Mouse (Mus musculus) lung, postnatal 0 days (tissue): ENCODE measurements at regions not wholly inside any gene's neighbourhood (a gene's known extent, or its start where the extent isn't known, plus 50 kb on each side); places are given as distances from the start of the nearest gene placed in this dataset.

Source experiments
- ATAC-seq: fragments of 200-750 bp; cut with Nextera tagmentation; 2 replicates; pipeline ENCODE4 v1.8.0; 2017; ENCODE audit warnings: moderate library complexity
- DNase-seq: peaks from one replicate; pipeline ENCODE4 v3.0.0-alpha.2; 2016; ENCODE audit warnings: low spot score
- H3K27ac ChIP-seq: fragments of 300-500 bp; sonication (generic); 2 replicates; pipeline ENCODE4 v1.5.1; 2014; ENCODE audit warnings: antibody characterized with exemption, mild to moderate bottlenecking, low read length, mixed read lengths
- H3K27me3 ChIP-seq: fragments of 300-500 bp; sonication (generic); replicated peaks from 2 replicates; pipeline ENCODE4 v1.6.1; 2014; ENCODE audit warnings: low read length, mixed read lengths; ENCODE audit not compliant: insufficient read depth
- H3K36me3 ChIP-seq: fragments of 300-500 bp; sonication (generic); 2 replicates; pipeline ENCODE4 v1.6.1; 2014; ENCODE audit warnings: low read length, mixed read lengths; ENCODE audit not compliant: insufficient read depth
- H3K4me1 ChIP-seq: fragments of 300-500 bp; sonication (generic); 2 replicates; pipeline ENCODE4 v1.6.1; 2014; ENCODE audit warnings: antibody characterized with exemption, low read depth, low read length, mixed read lengths; ENCODE audit not compliant: insufficient read depth
- H3K4me2 ChIP-seq: fragments of 300-500 bp; sonication (generic); replicated peaks from 2 replicates; pipeline ENCODE4 v1.6.1; 2014; ENCODE audit warnings: low read depth, mild to moderate bottlenecking, low read length, moderate library complexity, mixed read lengths
- H3K4me3 ChIP-seq: fragments of 300-500 bp; sonication (generic); 2 replicates; pipeline ENCODE4 v1.5.1; 2014; ENCODE audit warnings: low read depth, low read length
- H3K9ac ChIP-seq: fragments of 300-500 bp; sonication (generic); replicated peaks from 2 replicates; pipeline ENCODE4 v1.6.1; 2014; ENCODE audit warnings: low read depth, mild to moderate bottlenecking
- H3K9me3 ChIP-seq: fragments of 300-500 bp; sonication (generic); 2 replicates; pipeline ENCODE4 v1.6.1; 2016; ENCODE audit warnings: low read length, mixed read lengths
- CTCF ChIP-seq: IDR thresholded peaks from 2 replicates; pipeline ENCODE4 v1.5.1; 2016; ENCODE audit warnings: antibody characterized with exemption, mild to moderate bottlenecking
- EP300 ChIP-seq: IDR thresholded peaks from 2 replicates; pipeline ENCODE4 v1.6.1; 2016; ENCODE audit warnings: antibody characterized with exemption, mild to moderate bottlenecking, control low read depth
- WGBS: fragments of 180-500 bp; shearing (Covaris S2); extraction: QIAGEN DNeasy Blood & Tissue Kit; methylation state at CpG from one replicate; pipeline ENCODE4 v1.1.7; 2014; 5-methylcytosine and 5-hydroxymethylcytosine counted together

- H3K27me3 ChIP-seq = no peaks in the 10 kb centered on the region
- ATAC-seq = peak; percentile 37
- TF ChIP-seq EP300 (no peak), CTCF (no peak)
- H3K9me3 ChIP-seq = no peaks in the 10 kb centered on the region
- no peak overlapping the region for H3K9ac ChIP-seq
- no peak overlapping the region for H3K27ac ChIP-seq
- H3K36me3 ChIP-seq = no peaks in the 10 kb centered on the region
- H3K4me3 ChIP-seq = no peak overlapping the region
- DNase-seq = peak; percentile 58
- no peaks in the 10 kb centered on the region for H3K4me1 ChIP-seq
- 35% methylated on average over 8 of the region's 8 CpGs for WGBS
- no peak overlapping the region for H3K4me2 ChIP-seq
Measured at GRCm38 (mm10) chr15:62295233-62295927, 1372.6 kb upstream of the A1bg start.

- H3K4me3 ChIP-seq = no peak overlapping the region
- TF ChIP-seq EP300 = no peak
- no peak for TF ChIP-seq CTCF
Measured at GRCm38 (mm10) chr15:62294786-62295185, 1372.0 kb upstream of the A1bg start.

DNA sequence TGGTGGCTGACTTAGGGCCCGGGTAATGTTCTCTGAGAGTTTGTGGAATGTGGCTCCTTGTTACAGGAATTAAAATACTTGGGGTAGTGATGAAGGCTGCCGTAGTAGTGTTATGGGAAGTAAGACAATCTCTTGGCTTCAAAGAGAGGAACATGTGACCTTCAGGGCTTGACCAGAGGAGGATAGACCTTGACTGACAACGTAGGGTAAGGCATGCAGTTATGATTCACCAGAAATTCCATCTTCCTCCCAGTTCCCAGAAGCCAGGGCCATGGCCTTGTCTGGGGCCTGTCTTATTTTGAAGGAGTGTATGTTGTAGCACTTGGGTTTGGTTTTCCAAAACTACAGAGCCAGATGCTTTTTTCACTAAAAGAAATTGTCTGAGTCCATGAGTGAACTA lies 1370.1 kb upstream of the A1bg start:
- Histone ChIP-seq H3K9ac (no peak overlapping the region), H3K4me2 (no peak overlapping the region), H3K9me3 (no peaks in the 10 kb centered on the region), H3K36me3 (no peaks in the 10 kb centered on the region), H3K4me1 (no peaks in the 10 kb centered on the region), H3K27me3 (no peaks in the 10 kb centered on the region), H3K27ac (no peak overlapping the region), H3K4me3 (no peak overlapping the region)
- WGBS = 75% methylated on average over 3 of the region's 3 CpGs
- ATAC-seq (no peak), DNase-seq (no peak)
- TF ChIP-seq CTCF = no peak
- TF ChIP-seq EP300 = no peak

More at GRCm38 (mm10) chr15:62294786-62295185, 1372.0 kb upstream of the A1bg start:
- Histone ChIP-seq H3K9ac (no peak overlapping the region), H3K27me3 (no peaks in the 10 kb centered on the region), H3K9me3 (no peaks in the 10 kb centered on the region), H3K4me1 (no peaks in the 10 kb centered on the region), H3K27ac (no peak overlapping the region), H3K36me3 (no peaks in the 10 kb centered on the region), H3K4me2 (no peak overlapping the region)
- DNase-seq = peak; percentile 29
- ATAC-seq = peak; percentile 60
- WGBS = 22% methylated on average over 3 of the region's 3 CpGs

DNA sequence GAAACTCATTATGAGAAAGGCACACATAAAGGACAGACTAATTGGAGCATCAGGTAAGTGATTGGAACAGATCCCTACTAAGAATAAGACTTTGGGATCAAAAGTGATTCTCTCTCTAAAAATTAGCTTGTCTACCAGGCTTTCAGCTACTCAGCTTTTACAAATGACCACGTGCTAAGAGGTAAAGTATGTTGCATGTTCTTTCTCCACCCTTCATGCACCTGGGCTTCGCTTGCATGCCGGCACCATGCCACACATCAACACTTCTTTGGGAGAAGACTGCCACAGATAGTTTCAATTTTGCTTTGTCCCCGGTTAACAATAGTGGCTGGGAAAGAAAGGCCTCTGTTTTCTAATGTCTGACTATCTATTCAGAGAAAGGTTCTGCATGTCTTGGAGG lies 1367.9 kb upstream of the A1bg start:
- no peak for TF ChIP-seq EP300
- ATAC-seq = no peak
- no peaks in the 10 kb centered on the region for H3K4me1 ChIP-seq
- no peak overlapping the region for H3K27ac ChIP-seq
- H3K36me3 ChIP-seq = no peaks in the 10 kb centered on the region
- H3K4me2 ChIP-seq = no peak overlapping the region
- DNase-seq = no peak
- H3K9ac ChIP-seq = no peak overlapping the region
- H3K9me3 ChIP-seq = no peaks in the 10 kb centered on the region
- H3K27me3 ChIP-seq = no peaks in the 10 kb centered on the region
- no peak overlapping the region for H3K4me3 ChIP-seq
- 89% methylated on average over 4 of the region's 4 CpGs for WGBS

- no peaks in the 10 kb centered on the region for H3K36me3 ChIP-seq
- H3K4me1 ChIP-seq = no peaks in the 10 kb centered on the region
- 43% methylated on average over 11 of the region's 11 CpGs for WGBS
- H3K4me3 ChIP-seq = no peak overlapping the region
- ATAC-seq (no peak), DNase-seq (peak; percentile 14)
- no peak overlapping the region for H3K9ac ChIP-seq
- no peak overlapping the region for H3K4me2 ChIP-seq
- H3K9me3 ChIP-seq = no peaks in the 10 kb centered on the region
- no peak for TF ChIP-seq CTCF
- TF ChIP-seq EP300 = no peak
- no peaks in the 10 kb centered on the region for H3K27me3 ChIP-seq
- H3K27ac ChIP-seq = no peak overlapping the region
Measured at GRCm38 (mm10) chr15:62286666-62287655, 1364.1 kb upstream of the A1bg start.
